Mouse (Mus musculus) T-cell, adult 2 months (primary cell): ENCODE data around the gene Mrps21.
A peak's percentile ranks its signal among the peaks of the same experiment; 100 is the strongest.
"Not testable (repeated sequence)": the region's sequence is repeated elsewhere in the genome, so short reads cannot be mapped to it uniquely, and the experiment has no call there.

ENCODE experiments used
- DNase-seq: peaks from one replicate; pipeline ENCODE4 v3.0.0; 2022; ENCODE audit warnings: low spot score

The Mrps21 gene

GRCm38 (mm10) chr3:95871392-95871867 lies at the start of gene Mrps21:
Gene Mrps21, minus strand, starts transcription at chr3:95871519.
- DNase-seq: peak; percentile 81

GRCm38 (mm10) chr3:95920532-95920931 lies 49.2 kb upstream of the Mrps21 start:
- DNase-seq: not testable (repeated sequence)

GRCm38 (mm10) chr3:95916760-95917159 lies 45.4 kb upstream of the Mrps21 start:
- DNase-seq: no peak

- no peak for DNase-seq
These were observed 43.4 kb upstream of the Mrps21 start for GRCm38 (mm10) chr3:95914706-95915105.

- DNase-seq: no peak
These were observed 36.3 kb upstream of the Mrps21 start for GRCm38 (mm10) chr3:95907613-95908012.

GRCm38 (mm10) chr3:95906860-95907259 lies 35.5 kb upstream of the Mrps21 start:
- DNase-seq: peak; percentile 69

- peak; percentile 38 for DNase-seq
These were observed 34.7 kb upstream of the Mrps21 start for GRCm38 (mm10) chr3:95905940-95906492.

GRCm38 (mm10) chr3:95905146-95905939 lies 34.0 kb upstream of the Mrps21 start:
- peak; percentile 62 for DNase-seq

- no peak for DNase-seq
These were observed 33.2 kb upstream of the Mrps21 start, which contains the start of gene Car14 for GRCm38 (mm10) chr3:95904568-95904967. Gene Car14, minus strand, starts transcription at chr3:95904691.

- DNase-seq: no peak
These were observed 32.6 kb upstream of the Mrps21 start for GRCm38 (mm10) chr3:95903753-95904502.

- no peak for DNase-seq
These were observed 31.3 kb upstream of the Mrps21 start for GRCm38 (mm10) chr3:95902643-95903042.

GRCm38 (mm10) chr3:95902373-95902625 lies 31.0 kb upstream of the Mrps21 start:
- no peak for DNase-seq

- no peak for DNase-seq
These were observed 30.5 kb upstream of the Mrps21 start for GRCm38 (mm10) chr3:95901616-95902372.

- no peak for DNase-seq
These were observed 28.6 kb upstream of the Mrps21 start for GRCm38 (mm10) chr3:95899800-95900524.

GRCm38 (mm10) chr3:95895501-95895900 lies 24.2 kb upstream of the Mrps21 start:
- not testable (repeated sequence) for DNase-seq

- DNase-seq: peak; percentile 8
These were observed 23.2 kb upstream of the Mrps21 start for GRCm38 (mm10) chr3:95894317-95895160.

- DNase-seq: peak; percentile 97
These were observed 22.4 kb upstream of the Mrps21 start, which contains the start of gene Aph1a for GRCm38 (mm10) chr3:95893606-95894316. Gene Aph1a, plus strand, starts transcription at chr3:95893969.

GRCm38 (mm10) chr3:95893126-95893525 lies 21.8 kb upstream of the Mrps21 start:
- no peak for DNase-seq
